Mouse (Mus musculus): ENCODE data around the gene Spata31d1d. TPM values are rescaled to one million over a fixed set of nuclear protein-coding genes. Genes with fewer than 3 reads are reported as not detected.

Spata31d1d gene
- total RNA-seq, 2 experiments from 2014 or later = not detected

- no peak for TF ChIP-seq CTCF (conservative IDR thresholded peaks at IDR 0.05)
- DNase-seq (ENCODE audit: low spot score in 2 of 2) = no peak
- Histone ChIP-seq H3K27ac (no peak overlapping the region), H3K4me3 (no peak overlapping the region)
These were observed 48.9 kb downstream of the Spata31d1d start for GRCm38 (mm10) chr13:59682629-59683028.

- no peak overlapping the region for H3K4me3 ChIP-seq
- no peak overlapping the region for H3K27ac ChIP-seq
- no peak for TF ChIP-seq CTCF (conservative IDR thresholded peaks at IDR 0.05)
- DNase-seq (ENCODE audit: low spot score in 2 of 2) = no peak
These were observed 51.6 kb downstream of the Spata31d1d start for GRCm38 (mm10) chr13:59679908-59680307.

GRCm38 (mm10) chr13:59679306-59679705 lies 52.2 kb downstream of the Spata31d1d start:
- no peak overlapping the region for H3K27ac ChIP-seq
- no peak for TF ChIP-seq CTCF (conservative IDR thresholded peaks at IDR 0.05)
- H3K4me3 ChIP-seq = no peak overlapping the region
- no peak for DNase-seq (ENCODE audit: low spot score in 2 of 2)

- Histone ChIP-seq H3K4me3 (no peak overlapping the region), H3K27ac (peak overlapping the region; percentile 93; the same call in 1 of the 2 replicates)
- TF ChIP-seq CTCF (conservative IDR thresholded peaks at IDR 0.05) = no peak
- no peak for DNase-seq (ENCODE audit: low spot score in 2 of 2)
These were observed 55.0 kb downstream of the Spata31d1d start for GRCm38 (mm10) chr13:59676316-59677229.

Other genes starting within 250 kb of the Spata31d1d start
- gene Agtpbp1, start 146.5 kb downstream of the Spata31d1d start, total RNA-seq (2021) = 100 to 1,000 TPM; 374 to 406 TPM
- 10 to 100 TPM; 88.5 to 98.8 TPM for gene Naa35, start 146.5 kb downstream of the Spata31d1d start, total RNA-seq (2021)
- 10 to 100 TPM; 67.4 to 71.8 TPM for gene Golm1, start 55.9 kb downstream of the Spata31d1d start, total RNA-seq (2021)
- gene 4921517D22Rik, start 37.6 kb downstream of the Spata31d1d start, total RNA-seq (2021) = not detected
- gene Spata31d1a, start 21.4 kb downstream of the Spata31d1d start, total RNA-seq (2021) = under 1 TPM; 0.22 to 0.26 TPM
- under 1 TPM in 1 of 2 experiments, not detected in 1; 0.12 TPM for gene Spata31d1b, start 19.5 kb downstream of the Spata31d1d start, total RNA-seq (2021)
- gene 1700014D04Rik, start 15.0 kb upstream of the Spata31d1d start, total RNA-seq (2021) = under 1 TPM; 0.31 to 0.86 TPM
- 100 to 1,000 TPM; 138 to 142 TPM for gene Isca1, start 38.1 kb upstream of the Spata31d1d start, total RNA-seq (2021)
- gene Gm49354, start 50.5 kb upstream of the Spata31d1d start, total RNA-seq (2021) = not detected
- 10 to 100 TPM; 55.1 to 68.5 TPM for gene Tut7, start 91.4 kb upstream of the Spata31d1d start, total RNA-seq (2021)

All from layer of hippocampus, adult 2 months (tissue).